15 mouse cellular contexts compared by ENCODE assay signal in genomic region chr6:57784251-57784650, GRCm38 (mm10).
"Had no signal": no experiment of that assay in that cellular context is flagged by ENCODE, and none has a peak within 500 bp of the region (broad histone marks: within the 10 kb centered on the region; RNA-seq: fewer than 3 reads in every experiment).

No protein-coding gene starts in this region.

- H3K4me1 ChIP-seq: limb, embryonic 10.5 days; midbrain, embryonic 10.5 days; stomach, embryonic 15.5 days had no signal

- H3K9ac ChIP-seq: liver, embryonic 12.5 days; lung, embryonic 14.5 days; stomach, embryonic 15.5 days had no signal

- H3K4me2 ChIP-seq: liver, embryonic 12.5 days; lung, embryonic 14.5 days; stomach, embryonic 15.5 days had no signal

- H3K4me3 ChIP-seq: layer of hippocampus, adult 2 months; limb, embryonic 10.5 days; liver, embryonic 12.5 days; midbrain, embryonic 10.5 days; myocyte; stomach, embryonic 15.5 days had no signal

- ATAC-seq: liver, embryonic 12.5 days had no signal

- DNase-seq: kidney, adult 9 months; kidney, postnatal 36 days; lung, embryonic 14.5 days; lung, postnatal 10 days; midbrain, embryonic 14.5 days; right cerebral cortex, postnatal 14 days; thymus, adult 2 months; thymus, postnatal 25 days had no signal

- H3K9me3 ChIP-seq: limb, embryonic 10.5 days; liver, embryonic 12.5 days; midbrain, embryonic 10.5 days; stomach, embryonic 15.5 days had no signal

- H3K27me3 ChIP-seq: liver, embryonic 12.5 days; stomach, embryonic 15.5 days had no signal

- H3K27ac ChIP-seq: kidney, postnatal 0 days; layer of hippocampus, adult 2 months; limb, embryonic 10.5 days; liver, embryonic 12.5 days; midbrain, embryonic 10.5 days; stomach, embryonic 15.5 days had no signal
